Mouse (Mus musculus) heart, embryonic 15.5 days (tissue): ENCODE measurements around the gene Aldh1a1. TPM values are rescaled to one million over a fixed set of nuclear protein-coding genes. Genes with fewer than 3 reads are reported as not detected.

ENCODE experiments used
- ATAC-seq: fragments of 200-750 bp; cut with Nextera tagmentation; replicated peaks from 2 replicates; pipeline ENCODE4 v1.8.0; 2017; ENCODE audit warnings: low read depth, moderate TSS enrichment; ENCODE audit not compliant: insufficient number of reproducible peaks, insufficient read depth, low FRiP score
- H3K27ac ChIP-seq: fragments of 300-500 bp; sonication (generic); 2 replicates; pipeline ENCODE4 v1.5.1; 2015; ENCODE audit warnings: mild to moderate bottlenecking, inconsistent platforms
- H3K27me3 ChIP-seq: fragments of 300-500 bp; sonication (generic); 2 replicates; pipeline ENCODE4 v1.6.1; 2015; ENCODE audit warnings: inconsistent platforms
- H3K36me3 ChIP-seq: fragments of 300-500 bp; sonication (generic); 2 replicates; pipeline ENCODE4 v1.6.1; 2015; ENCODE audit warnings: mild to moderate bottlenecking, inconsistent platforms
- H3K4me1 ChIP-seq: fragments of 300-500 bp; sonication (generic); replicated peaks from 2 replicates; pipeline ENCODE4 v1.6.1; 2015; ENCODE audit warnings: inconsistent platforms
- H3K4me2 ChIP-seq: fragments of 300-500 bp; sonication (generic); 2 replicates; pipeline ENCODE4 v1.6.1; 2015; ENCODE audit warnings: inconsistent platforms, mild to moderate bottlenecking, moderate library complexity
- H3K4me3 ChIP-seq: fragments of 300-500 bp; sonication (generic); 2 replicates; pipeline ENCODE4 v1.5.1; 2015; ENCODE audit warnings: mild to moderate bottlenecking, inconsistent platforms
- H3K9ac ChIP-seq: fragments of 300-500 bp; sonication (generic); 2 replicates; pipeline ENCODE4 v1.6.1; 2015; ENCODE audit warnings: mild to moderate bottlenecking, inconsistent platforms
- H3K9me3 ChIP-seq: fragments of 300-500 bp; sonication (generic); replicated peaks from 2 replicates; pipeline ENCODE4 v1.6.1; 2016; ENCODE audit warnings: inconsistent platforms
- WGBS: fragments of 180-500 bp; shearing (Covaris S2); methylation state at CpG from one replicate; pipeline ENCODE4 v1.1.7; 2015; ENCODE audit warnings: mixed read lengths; 5-methylcytosine and 5-hydroxymethylcytosine counted together
- polyA plus RNA-seq: library from polyadenylated mRNA; unstranded; fragments of >200 nt; fragmentation: Nextera tagmentation; extraction: Ambion mirVana; gene quantifications from 2 replicates; pipeline ENCODE4 v1.2.1, GENCODE M21; 2015

Aldh1a1 gene
- polyA plus RNA-seq, 1 experiment from 2014 or later, result 6.8 TPM

DNA sequence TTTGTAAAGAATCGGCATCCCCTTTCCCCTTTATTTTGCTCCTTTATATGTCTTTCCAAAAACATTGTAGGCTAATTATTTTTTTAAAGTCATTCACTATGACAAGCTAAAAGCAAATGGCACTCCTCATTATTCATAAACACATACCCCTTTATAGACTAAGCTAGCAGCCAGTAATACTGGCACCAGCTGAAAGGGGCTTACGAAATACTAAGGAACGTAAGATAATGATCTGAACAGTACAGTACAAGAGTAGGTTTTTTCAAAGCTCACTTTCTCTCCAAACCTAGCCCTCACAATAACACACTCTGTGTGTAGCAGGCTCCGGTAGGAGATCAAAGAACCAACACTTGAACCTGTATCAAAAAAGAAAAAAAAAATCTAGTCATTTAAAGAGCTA, 64.7 kb downstream of the Aldh1a1 start:
- Histone ChIP-seq H3K4me3 (no peak overlapping the region), H3K36me3 (no peaks in the 10 kb centered on the region), H3K27me3 (no peaks in the 10 kb centered on the region), H3K9ac (no peak overlapping the region), H3K27ac (no peak overlapping the region), H3K9me3 (no peaks in the 10 kb centered on the region), H3K4me1 (no peaks in the 10 kb centered on the region), H3K4me2 (no peak overlapping the region)
- 76% methylated on average over 4 of the region's 4 CpGs for WGBS
- ATAC-seq, result no peak

DNA sequence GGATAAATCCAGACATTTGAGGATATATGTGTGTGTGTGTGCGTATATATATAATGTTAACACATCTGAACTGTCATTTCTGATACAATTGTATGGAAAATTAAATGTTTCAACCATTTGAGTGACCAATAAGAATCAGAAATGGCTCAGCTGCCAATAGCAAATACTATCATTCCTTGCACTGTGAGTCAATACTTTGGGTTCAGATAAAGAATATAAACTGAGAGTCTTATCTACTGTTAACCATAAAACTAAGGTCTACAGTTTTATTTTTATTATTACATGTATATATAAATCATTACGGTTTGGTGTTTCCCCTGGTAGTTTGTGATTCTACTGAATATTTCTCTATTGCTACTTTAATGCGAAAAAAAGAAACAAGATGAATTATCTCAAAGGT, 65.6 kb downstream of the Aldh1a1 start:
- no peak for ATAC-seq
- 88% methylated on average over 3 of the region's 3 CpGs for WGBS
- Histone ChIP-seq H3K27me3 (no peaks in the 10 kb centered on the region), H3K4me1 (no peaks in the 10 kb centered on the region), H3K9me3 (no peaks in the 10 kb centered on the region), H3K9ac (no peak overlapping the region), H3K4me3 (no peak overlapping the region), H3K4me2 (no peak overlapping the region), H3K36me3 (no peaks in the 10 kb centered on the region), H3K27ac (no peak overlapping the region)

DNA sequence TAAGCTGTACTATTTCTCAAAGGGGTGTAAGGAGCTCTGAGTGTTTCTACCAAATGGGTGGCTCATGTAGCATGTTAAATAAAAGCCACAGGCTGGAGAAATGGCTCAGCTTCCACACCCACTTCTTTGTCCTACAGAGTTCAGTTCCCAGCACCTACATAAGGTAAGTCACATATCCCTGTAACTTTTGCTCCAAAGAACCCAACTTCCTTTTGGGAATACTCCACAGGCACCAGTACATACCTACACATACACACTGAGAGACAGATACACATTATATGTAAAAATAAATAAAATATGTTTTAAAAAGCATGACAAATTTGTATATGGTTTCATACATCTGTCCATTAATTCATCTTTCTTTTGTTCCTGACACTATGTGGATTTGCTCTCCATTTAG, 66.0 kb downstream of the Aldh1a1 start:
- Histone ChIP-seq H3K9me3 (no peaks in the 10 kb centered on the region), H3K9ac (no peak overlapping the region), H3K36me3 (no peaks in the 10 kb centered on the region), H3K27ac (no peak overlapping the region), H3K4me1 (no peaks in the 10 kb centered on the region), H3K4me3 (no peak overlapping the region), H3K4me2 (no peak overlapping the region), H3K27me3 (no peaks in the 10 kb centered on the region)
- ATAC-seq, result no peak

DNA sequence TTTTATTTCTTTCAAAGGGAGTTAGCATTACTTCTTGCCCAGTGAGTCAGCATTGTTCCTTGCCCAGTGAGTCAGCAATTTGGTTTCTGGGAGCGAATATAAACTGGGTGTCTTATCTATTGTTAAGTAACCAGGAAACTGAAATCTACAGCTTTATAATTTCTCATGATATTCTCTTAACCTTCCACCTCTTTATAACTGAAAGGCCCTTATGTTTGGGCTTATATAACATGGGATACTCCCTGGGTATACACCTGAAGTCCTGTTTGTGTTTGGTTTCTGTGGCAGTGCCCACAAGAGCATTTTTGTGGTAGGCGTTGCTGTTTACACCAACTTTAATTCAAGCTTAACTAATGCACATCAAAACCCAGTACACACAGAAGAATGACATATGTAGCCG, 66.4 kb downstream of the Aldh1a1 start:
- Histone ChIP-seq H3K27ac (no peak overlapping the region), H3K36me3 (no peaks in the 10 kb centered on the region), H3K9ac (no peak overlapping the region), H3K4me3 (no peak overlapping the region), H3K4me2 (no peak overlapping the region), H3K27me3 (no peaks in the 10 kb centered on the region), H3K4me1 (no peaks in the 10 kb centered on the region), H3K9me3 (no peaks in the 10 kb centered on the region)
- ATAC-seq, result no peak
- 68% methylated on average over 3 of the region's 3 CpGs for WGBS

DNA sequence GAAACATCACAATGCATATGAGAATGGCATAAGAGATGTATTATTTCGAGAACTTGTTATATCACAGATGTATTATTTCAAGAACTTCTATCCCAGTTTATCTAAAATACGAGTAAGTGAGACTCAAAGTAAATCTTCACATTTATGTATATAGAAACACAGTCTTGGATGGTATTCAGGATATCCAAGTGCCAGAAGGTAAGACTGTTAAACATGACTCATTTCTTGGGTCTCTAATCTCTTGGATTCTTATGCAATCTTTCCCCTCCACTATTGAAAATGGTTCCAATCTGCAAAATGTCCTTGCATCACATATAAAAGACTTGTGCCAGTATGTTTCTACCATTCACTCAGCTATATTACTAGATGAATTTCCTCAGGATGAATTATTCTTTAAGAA, 67.4 kb downstream of the Aldh1a1 start:
- Histone ChIP-seq H3K4me1 (no peaks in the 10 kb centered on the region), H3K9ac (no peak overlapping the region), H3K27me3 (no peaks in the 10 kb centered on the region), H3K27ac (no peak overlapping the region), H3K9me3 (no peaks in the 10 kb centered on the region), H3K4me3 (no peak overlapping the region), H3K4me2 (no peak overlapping the region), H3K36me3 (no peaks in the 10 kb centered on the region)
- ATAC-seq, result no peak
- WGBS, result 58% methylated on average over 2 of the region's 2 CpGs

DNA sequence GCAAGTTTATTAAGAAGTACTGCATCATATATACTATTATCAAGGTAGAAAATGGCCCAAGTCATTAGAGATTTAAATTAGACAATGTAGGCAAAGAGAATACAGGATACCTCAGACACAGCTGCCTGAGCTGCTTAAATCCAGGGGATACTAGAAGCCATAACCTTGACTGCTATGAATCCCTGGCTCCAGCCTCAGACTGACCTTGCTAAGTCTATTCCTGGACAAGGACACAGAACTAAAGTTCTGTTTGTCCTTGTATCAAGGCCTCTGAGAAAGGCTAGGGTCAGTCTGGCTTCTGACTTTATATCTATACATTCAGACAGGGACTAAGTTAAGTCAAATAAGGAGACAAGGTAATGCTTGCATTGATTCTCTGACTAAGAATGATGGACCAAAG, 69.9 kb downstream of the Aldh1a1 start:
- no peaks in the 10 kb centered on the region for H3K9me3 ChIP-seq
- no peaks in the 10 kb centered on the region for H3K36me3 ChIP-seq
- H3K4me3 ChIP-seq, result no peak overlapping the region
- no peak overlapping the region for H3K4me2 ChIP-seq
- H3K9ac ChIP-seq, result no peak overlapping the region
- H3K27me3 ChIP-seq, result no peaks in the 10 kb centered on the region
- no peaks in the 10 kb centered on the region for H3K4me1 ChIP-seq
- ATAC-seq, result no peak
- no peak overlapping the region for H3K27ac ChIP-seq

DNA sequence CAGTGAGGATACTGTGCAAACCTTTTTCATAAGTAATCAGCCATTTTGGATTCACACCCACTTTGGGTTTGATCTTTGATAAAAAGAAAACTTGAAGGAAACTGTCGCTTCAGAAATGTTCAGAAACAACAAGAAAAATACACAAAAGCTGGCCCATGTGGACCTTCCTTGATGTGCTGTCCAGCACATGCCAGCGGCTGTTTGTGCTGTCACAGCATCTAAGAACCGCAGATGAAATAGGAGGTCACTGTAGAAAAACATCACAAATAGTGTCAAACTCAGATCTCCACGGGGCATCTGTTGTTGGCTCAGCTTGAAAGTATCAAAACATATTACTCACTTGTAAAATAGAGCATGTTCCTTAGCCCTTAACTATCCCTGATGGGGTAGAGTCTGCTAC, 73.8 kb downstream of the Aldh1a1 start:
- no peak overlapping the region for H3K9ac ChIP-seq
- no peak overlapping the region for H3K4me2 ChIP-seq
- H3K27ac ChIP-seq, result no peak overlapping the region
- ATAC-seq, result no peak
- H3K36me3 ChIP-seq, result no peaks in the 10 kb centered on the region
- WGBS, result 75% methylated on average over 4 of the region's 4 CpGs
- no peaks in the 10 kb centered on the region for H3K9me3 ChIP-seq
- H3K27me3 ChIP-seq, result no peaks in the 10 kb centered on the region
- H3K4me3 ChIP-seq, result no peak overlapping the region
- H3K4me1 ChIP-seq, result no peaks in the 10 kb centered on the region

DNA sequence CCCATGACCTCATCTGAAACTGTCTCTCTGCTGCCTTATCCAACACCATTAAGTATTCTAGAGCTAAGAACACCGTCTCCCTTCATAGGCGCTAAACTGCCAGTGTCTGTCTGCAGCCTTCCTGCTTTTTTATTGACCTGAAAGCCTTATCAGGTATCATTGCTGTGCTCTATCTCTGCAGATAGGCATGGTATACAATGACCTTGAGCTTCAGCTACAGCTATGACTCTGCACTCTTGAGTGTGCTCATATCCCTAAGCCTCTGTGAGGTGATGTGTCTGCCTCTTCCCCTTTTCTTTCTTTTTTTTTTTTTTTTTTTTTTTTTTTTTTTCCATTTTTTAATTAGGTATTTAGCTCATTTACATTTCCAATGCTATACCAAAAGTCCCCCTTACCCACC, 74.5 kb downstream of the Aldh1a1 start:
- no peaks in the 10 kb centered on the region for H3K27me3 ChIP-seq
- no peaks in the 10 kb centered on the region for H3K36me3 ChIP-seq
- ATAC-seq, result no peak
- no peaks in the 10 kb centered on the region for H3K9me3 ChIP-seq
- no peak overlapping the region for H3K4me3 ChIP-seq
- no peaks in the 10 kb centered on the region for H3K4me1 ChIP-seq
- WGBS, result 85% methylated on average over 2 of the region's 2 CpGs
- H3K27ac ChIP-seq, result no peak overlapping the region
- no peak overlapping the region for H3K9ac ChIP-seq
- no peak overlapping the region for H3K4me2 ChIP-seq

DNA sequence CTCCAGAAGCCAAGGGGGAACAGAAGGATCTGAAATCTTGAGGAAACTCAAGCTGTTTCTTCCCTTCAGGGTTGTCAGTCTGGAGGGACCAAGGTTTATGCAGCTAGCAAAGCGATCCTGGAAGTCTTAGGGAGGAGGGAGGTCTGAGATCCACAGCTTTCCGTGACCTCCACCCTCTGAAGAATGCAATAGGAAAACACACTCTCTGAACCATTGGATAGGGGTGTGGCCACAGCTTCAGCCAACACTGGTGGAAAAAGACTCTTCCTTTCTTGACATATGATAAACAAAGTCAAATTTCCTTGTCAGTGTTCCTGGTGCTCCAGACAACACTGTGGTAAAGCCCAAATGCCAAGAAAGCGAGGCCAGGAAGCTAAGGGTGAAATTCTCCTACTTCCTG, 84.5 kb downstream of the Aldh1a1 start:
- Histone ChIP-seq H3K9me3 (no peaks in the 10 kb centered on the region), H3K9ac (no peak overlapping the region), H3K4me2 (no peak overlapping the region), H3K4me1 (no peaks in the 10 kb centered on the region), H3K4me3 (no peak overlapping the region), H3K36me3 (no peaks in the 10 kb centered on the region), H3K27ac (no peak overlapping the region), H3K27me3 (no peaks in the 10 kb centered on the region)
- 62% methylated on average over 3 of the region's 3 CpGs for WGBS
- ATAC-seq, result no peak

DNA sequence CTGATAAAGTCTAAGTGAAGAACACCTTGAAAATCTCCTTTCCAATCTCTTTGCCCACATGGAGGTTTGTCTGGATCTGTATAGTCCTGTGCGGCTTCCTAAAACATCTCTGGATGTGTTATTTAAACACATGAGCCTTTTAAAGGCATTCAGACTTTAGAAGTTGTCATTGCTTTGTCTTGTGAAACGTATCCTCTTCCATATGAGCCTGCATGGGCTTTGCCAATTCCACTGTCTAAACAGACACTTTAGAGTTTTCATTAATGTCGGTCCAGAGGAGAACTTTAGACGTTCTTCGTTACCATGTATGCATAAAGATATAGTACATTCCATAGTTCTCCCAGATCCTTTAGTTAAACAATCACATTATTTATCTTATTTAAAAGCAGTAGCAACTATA, 84.9 kb downstream of the Aldh1a1 start:
- no peaks in the 10 kb centered on the region for H3K36me3 ChIP-seq
- H3K9ac ChIP-seq, result no peak overlapping the region
- 73% methylated on average over 5 of the region's 5 CpGs for WGBS
- H3K27me3 ChIP-seq, result no peaks in the 10 kb centered on the region
- H3K4me1 ChIP-seq, result no peaks in the 10 kb centered on the region
- no peak overlapping the region for H3K27ac ChIP-seq
- ATAC-seq, result no peak
- H3K4me2 ChIP-seq, result no peak overlapping the region
- no peak overlapping the region for H3K4me3 ChIP-seq
- no peaks in the 10 kb centered on the region for H3K9me3 ChIP-seq

DNA sequence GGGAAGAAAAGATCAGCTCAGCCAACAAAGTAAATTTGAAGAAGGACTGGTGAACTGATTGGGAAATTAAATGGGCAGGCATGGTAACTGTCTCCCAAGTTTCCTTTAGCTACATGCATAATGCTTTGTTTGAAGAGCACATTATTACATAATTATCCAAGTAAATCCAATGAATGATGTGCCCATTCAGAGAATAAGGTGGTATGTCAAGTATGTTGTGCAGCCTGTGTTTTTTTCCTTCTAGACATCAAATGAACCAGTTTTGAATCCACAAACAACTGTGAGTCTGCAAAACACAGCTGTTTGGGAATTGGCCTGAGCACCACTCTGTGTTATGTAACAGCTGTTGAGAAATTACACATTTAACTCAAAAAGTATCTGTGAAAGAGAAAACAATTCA, 107.4 kb downstream of the Aldh1a1 start:
- Histone ChIP-seq H3K4me2 (no peak overlapping the region), H3K36me3 (no peaks in the 10 kb centered on the region), H3K27ac (no peak overlapping the region), H3K9ac (no peak overlapping the region), H3K27me3 (no peaks in the 10 kb centered on the region), H3K4me1 (no peaks in the 10 kb centered on the region; the same call in 1 of the 2 replicates), H3K4me3 (no peak overlapping the region), H3K9me3 (no peaks in the 10 kb centered on the region)
- no peak for ATAC-seq

DNA sequence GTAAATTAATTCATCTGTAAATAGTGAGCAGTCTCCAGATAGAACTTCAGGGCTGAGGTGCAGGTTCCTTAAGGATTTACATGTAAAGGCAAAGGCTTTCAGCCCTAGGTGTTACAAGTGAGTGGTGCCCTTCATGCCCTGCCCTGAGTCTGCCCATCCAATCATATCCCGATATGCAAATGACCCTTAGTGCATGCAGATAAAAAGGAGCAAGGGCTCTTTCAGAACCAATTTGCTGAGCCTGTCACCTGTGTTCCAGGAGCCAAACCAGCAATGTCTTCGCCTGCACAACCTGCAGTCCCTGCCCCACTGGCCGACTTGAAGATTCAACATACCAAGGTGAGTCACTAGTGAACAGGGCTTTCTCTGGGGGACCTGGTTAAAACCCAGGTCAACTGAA, 109.2 kb downstream of the Aldh1a1 start:
- 55% methylated on average over 3 of the region's 3 CpGs for WGBS
- Histone ChIP-seq H3K27me3 (no peaks in the 10 kb centered on the region), H3K4me2 (peak overlapping the region; percentile 43), H3K27ac (no peak overlapping the region), H3K9ac (no peak overlapping the region), H3K4me3 (0 out of 2 replicates have a peak overlapping the region, but pooled peaks have one; percentile 2), H3K9me3 (no peaks in the 10 kb centered on the region), H3K4me1 (no peaks in the 10 kb centered on the region; the same call in 1 of the 2 replicates), H3K36me3 (no peaks in the 10 kb centered on the region)
- ATAC-seq, result 0 out of 2 replicates have a peak, but pooled peaks have one; percentile 53

DNA sequence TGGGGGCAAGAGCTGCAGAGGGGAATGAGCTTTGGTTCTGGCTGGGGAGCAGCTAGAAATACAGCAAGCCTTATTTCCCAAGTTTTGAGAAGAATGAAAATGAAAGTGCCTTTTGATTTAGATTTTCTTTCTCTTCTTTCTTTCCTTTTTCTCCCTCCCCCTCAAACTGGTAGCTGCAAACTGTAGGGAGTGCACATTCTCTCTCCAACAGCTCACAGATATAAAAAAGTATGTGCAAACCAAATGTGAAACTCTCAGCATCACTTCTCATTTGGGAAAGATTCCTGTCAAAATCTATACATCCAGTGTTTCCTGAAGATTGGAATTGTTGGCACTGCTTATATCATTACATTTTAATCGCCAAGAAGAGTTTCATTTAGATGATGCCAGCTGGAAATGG, 110.7 kb downstream of the Aldh1a1 start:
- Histone ChIP-seq H3K27ac (no peak overlapping the region), H3K9ac (no peak overlapping the region), H3K27me3 (no peaks in the 10 kb centered on the region), H3K4me3 (no peak overlapping the region), H3K4me2 (no peak overlapping the region), H3K4me1 (no peaks in the 10 kb centered on the region; the same call in 1 of the 2 replicates), H3K9me3 (no peaks in the 10 kb centered on the region), H3K36me3 (no peaks in the 10 kb centered on the region)
- ATAC-seq, result no peak
- 57% methylated on average over 1 of the region's 1 CpGs for WGBS
